Mouse (Mus musculus): ENCODE measurements around the gene Pm20d2. TPM values are rescaled to one million over a fixed set of nuclear protein-coding genes. Genes with fewer than 3 reads are reported as not detected.

Pm20d2 gene
- polyA plus RNA-seq (2012; rRNA removed) = 0.10 and 0.17 TPM in 2 replicates

DNA sequence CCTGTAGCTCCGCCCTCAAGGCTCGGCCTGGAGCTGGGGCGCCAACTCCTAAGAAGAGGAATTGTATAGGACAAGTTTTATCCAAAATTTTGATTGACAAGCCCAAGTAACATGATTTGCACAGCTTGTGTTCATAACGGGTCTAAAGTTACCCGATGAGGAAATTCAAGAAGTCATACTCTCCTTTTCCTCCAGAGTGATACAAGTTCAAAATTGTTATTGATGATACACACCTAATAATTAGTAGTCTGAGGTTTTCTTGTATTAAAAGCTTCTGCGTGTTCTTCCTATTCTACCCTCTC lies at the start of gene Pm20d2:
TSS of gene Pm20d2 (minus strand) at position 3 of the 302 bp plus-strand sequence.

DNA sequence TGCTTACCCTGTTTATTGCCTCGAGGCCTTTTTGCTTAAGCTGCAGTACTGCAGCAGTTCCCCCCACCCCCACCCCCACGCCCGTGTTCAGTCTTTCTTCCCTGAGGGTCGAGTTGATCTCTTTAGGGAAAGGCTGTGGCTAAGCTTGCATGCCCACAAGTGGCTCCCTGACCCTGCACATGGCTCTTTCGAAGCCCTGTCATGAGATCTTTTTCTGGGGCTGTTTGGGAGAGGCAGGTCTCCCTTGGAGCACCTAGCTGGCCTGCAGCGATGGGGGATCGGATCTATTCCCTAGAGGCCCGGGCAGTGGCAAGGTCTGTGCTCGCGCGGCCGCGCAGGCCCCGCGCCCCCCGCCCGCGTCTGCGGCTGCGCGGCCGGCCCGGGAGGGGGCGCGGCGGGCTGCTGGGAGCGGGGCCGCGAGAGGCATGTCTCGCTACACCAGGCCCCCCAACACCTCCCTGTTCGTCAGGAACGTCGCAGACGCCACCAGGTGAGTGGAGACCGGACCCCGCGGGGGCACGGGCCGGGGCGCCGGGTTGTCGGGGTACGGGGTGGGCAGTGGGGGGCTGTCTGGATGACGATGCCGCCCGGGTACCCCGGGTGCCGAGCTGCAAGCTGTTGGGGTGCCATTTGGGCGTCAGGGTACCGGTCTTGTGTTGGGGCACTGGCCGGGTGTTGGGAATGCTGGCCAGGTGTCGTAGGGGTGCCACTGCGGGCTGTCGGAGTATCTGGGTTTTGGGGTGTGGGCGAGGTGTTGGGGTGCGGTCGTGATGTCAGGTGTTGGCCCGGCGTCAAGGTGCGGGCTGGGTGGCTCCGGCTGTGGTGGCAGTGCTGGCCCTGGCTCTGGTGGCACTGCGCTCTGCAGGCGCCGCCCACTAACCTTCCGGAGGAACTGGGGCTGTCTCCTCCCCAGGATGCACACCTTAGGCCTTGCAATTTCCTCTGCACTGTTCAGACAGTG lies 19.6 kb upstream of the Pm20d2 start, which contains the start of gene Srsf12:
TSS of gene Srsf12 (plus strand) at position 111 of the 961 bp plus-strand sequence.

DNA sequence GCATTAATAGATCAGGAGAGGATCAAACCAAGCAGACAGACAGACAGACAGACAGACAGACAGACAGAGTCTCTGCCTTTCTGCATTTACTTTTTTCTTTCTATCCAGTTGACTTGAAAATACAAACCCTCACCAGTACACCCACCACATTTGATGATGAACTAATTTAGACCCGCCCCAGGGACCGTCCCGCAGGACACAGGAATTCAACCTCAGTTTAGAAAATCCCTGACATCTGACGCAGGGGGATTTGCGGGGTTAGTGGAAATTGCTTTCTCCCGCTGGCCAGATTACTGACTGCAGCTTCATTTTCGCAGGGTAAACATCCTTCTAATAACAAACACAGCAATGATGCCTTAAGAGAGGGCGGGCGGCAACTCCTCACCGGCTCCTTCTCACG lies 57.3 kb downstream of the Pm20d2 start, which contains the start of gene Gabrr1:
TSS of gene Gabrr1 (plus strand) at position 301 of the 400 bp plus-strand sequence.

Other genes starting within 250 kb of the Pm20d2 start
- gene Ankrd6, start 238.9 kb downstream of the Pm20d2 start, polyA plus RNA-seq (2012; rRNA removed) = 0.32 and 0.35 TPM in 2 replicates
- gene Rragd, start 206.7 kb downstream of the Pm20d2 start, polyA plus RNA-seq (2012; rRNA removed) = 2.6 TPM in 2 replicates
- 13.3 and 15.6 TPM in 2 replicates for gene Ube2j1, start 158.3 kb downstream of the Pm20d2 start, polyA plus RNA-seq (2012; rRNA removed)
- 0.01 and 0.03 TPM in 2 replicates for gene Gabrr2, start 126.7 kb downstream of the Pm20d2 start, polyA plus RNA-seq (2012; rRNA removed)
- gene Gabrr1, start 57.2 kb downstream of the Pm20d2 start, polyA plus RNA-seq (2012; rRNA removed) = not detected in 2 replicates
- 0.09 and 0.14 TPM in 2 replicates for gene Srsf12, start 19.3 kb upstream of the Pm20d2 start, polyA plus RNA-seq (2012; rRNA removed)
- 17.3 and 19.1 TPM in 2 replicates for gene Pnrc1, start 100.4 kb upstream of the Pm20d2 start, polyA plus RNA-seq (2012; rRNA removed)
- gene Rngtt, start 120.6 kb upstream of the Pm20d2 start, polyA plus RNA-seq (2012; rRNA removed) = 4.1 and 5.2 TPM in 2 replicates

Measured in liver, embryonic 14 days (tissue).